Mouse (Mus musculus) MEL-GATA-1-ER (cell line): ENCODE results near the gene Prkca.

ENCODE experiments used
- DNase-seq: peaks from one replicate; pipeline ENCODE4 v3.0.0-alpha.2; 2012; ENCODE audit warnings: low read depth; ENCODE audit errors: extremely low read depth

Prkca gene

DNA sequence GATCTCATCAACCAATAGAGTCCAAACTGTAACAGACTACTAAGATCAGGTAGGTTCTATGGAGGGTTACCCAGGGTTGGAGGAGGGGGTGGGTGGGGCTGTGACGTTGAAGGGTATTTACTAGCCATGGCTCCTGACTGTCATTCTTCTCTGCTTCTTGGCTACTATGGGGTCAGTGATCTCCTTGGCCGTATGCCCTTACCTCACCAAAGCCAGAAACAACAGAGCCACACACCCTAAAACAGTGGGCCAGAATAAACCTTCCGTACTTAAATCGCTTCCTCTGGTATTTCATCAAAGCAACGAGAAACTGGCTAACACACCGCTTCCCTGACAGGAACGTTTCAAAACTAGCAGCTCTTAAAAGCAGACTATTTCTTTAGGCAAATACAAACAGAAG is 221.2 kb downstream of the Prkca start:
- DNase-seq = no peak

DNA sequence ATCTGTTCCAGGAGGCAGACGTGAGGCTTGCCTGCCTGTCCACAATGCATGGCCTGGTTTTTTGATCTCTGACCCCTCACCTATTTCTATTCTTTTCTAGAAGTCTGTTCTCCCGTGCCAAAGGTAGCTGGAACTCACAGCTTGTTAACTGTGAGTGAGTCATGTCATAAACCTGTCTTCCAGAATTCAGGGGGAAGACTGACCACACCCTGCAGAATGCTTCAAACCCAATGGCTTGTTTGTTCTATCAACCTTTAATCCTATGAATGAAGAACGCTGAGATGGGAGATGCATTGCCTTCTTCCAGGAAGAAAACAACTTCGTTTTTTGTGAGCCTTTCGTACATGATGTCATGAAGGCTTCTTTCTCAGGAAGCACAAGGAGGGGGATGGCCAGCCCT is 223.0 kb downstream of the Prkca start:
- no peak for DNase-seq

DNA sequence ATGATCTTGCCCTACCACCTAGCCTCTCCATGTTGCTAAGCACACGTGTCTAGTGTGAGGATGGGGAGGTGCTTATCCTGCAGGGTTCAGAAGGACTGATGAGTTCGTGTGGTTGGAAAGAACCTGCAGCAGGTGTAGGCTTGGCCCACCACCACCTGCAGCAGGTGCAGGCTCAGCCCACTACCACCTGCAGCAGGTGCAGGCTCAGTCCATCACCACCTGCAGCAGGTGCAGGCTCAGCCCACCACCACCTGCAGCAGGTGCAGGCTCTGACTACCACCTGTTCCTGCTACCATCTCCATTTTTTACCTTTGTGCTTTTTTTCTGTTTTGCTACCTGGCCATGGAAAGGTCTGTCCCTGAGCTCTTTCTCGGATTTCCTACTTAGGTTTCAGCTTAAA is 223.9 kb downstream of the Prkca start:
- DNase-seq = no peak

DNA sequence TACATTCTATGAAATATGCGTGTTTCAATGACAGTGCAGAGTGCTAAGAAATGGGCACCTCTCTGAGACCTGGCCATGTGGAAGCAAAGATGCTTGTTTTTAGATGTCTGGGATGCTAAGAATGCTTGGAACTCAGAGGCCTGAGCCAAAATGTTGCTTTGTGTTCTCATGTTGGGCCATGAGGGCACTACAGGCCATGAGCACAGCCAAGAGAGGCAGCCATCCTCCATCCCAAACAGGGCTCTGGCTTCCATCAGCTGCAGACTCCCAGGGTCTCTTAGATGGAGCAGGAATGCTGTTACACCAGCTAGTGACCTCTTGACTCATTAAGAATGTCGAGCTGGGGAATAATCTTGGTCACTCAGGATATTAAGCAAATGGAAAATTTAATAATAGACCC is 224.9 kb downstream of the Prkca start:
- no peak for DNase-seq

DNA sequence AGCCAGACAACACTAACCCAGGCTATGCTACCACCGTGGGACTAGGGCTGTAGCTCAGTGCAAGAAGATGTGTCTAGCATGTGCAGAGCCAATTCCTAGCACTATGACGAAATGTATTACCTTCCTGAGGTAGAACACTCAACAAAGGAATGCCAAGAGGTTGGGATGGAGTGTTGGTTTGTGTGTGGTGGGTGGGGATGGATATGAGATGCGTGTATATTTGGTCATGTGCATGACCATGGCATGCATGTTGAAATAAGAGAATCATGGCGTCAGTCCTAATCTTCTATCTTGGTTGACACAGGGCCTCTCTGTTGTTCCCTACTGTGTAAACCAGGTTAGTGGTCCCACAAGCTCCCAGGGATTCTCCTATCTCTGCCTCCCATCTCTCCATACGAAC is 225.5 kb downstream of the Prkca start:
- DNase-seq = no peak

DNA sequence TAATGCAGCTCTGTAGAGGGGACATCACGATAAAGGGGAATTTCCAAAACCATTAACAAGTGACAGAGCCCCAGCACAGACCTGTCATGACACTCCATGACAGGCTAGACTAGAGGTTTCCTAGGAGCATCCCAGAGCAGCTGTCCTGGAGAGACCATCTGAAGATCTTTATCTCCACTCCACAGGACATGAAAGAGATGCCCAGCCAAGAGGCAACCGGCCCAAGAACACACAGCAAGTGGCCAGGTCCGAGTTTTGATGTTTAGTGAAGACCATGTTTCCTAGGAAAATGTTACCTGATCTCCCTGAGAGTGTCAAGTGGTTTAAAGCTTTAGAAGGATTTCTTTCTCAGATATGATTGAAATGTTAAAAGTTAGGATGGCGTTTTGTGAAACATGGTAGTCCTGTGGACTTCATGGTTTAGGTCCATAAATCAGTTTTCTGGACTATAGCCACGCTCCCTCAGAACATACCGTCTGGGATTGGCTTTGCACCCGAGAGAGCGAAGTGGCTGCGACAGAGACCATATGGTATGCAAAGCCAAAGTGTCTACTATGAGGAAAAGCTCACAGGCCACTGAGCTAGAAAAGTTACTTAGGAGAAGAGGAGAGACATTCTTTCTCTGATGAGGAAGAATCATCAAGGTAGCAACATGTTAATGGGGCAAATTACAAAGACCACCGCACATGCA is 226.2 kb downstream of the Prkca start:
- no peak for DNase-seq

DNA sequence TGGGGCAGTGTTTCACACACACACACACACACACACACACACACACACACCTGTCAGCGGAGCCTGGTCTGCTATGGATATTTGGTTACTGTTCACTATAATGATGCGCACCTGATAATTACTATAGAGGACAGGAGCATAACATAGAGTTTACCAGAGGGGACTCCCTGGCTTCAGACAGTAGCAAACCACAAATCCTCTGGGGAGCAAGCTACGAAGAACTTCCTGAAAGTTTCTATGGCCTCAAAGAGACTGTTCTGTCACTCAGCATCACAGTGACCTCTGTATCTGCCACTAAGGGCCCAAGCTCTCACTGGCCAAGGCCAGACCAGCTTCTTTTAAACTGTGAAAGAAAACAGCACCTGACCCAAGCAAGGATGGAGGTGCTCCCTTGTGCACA is 229.6 kb downstream of the Prkca start:
- DNase-seq = no peak

DNA sequence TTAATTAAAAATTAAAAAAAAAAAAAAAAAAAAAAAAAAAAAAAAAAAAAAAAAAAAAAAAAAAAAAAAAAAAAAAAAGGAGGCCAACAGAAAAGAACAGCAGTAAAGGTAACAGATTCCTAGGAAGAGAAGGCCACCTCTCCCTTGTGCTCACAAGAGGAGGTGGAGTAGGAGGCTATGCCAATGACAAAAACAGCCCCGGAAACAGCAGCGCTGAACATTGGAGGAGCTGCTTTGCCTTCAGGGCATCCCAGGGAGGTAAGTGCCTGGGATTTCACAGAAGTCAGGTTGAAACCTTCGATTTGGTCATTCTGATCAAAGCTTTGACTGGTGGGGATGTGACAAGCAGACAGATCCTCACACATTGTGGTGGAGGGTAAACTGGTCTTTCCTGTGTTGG is 231.3 kb downstream of the Prkca start:
- DNase-seq = no peak

DNA sequence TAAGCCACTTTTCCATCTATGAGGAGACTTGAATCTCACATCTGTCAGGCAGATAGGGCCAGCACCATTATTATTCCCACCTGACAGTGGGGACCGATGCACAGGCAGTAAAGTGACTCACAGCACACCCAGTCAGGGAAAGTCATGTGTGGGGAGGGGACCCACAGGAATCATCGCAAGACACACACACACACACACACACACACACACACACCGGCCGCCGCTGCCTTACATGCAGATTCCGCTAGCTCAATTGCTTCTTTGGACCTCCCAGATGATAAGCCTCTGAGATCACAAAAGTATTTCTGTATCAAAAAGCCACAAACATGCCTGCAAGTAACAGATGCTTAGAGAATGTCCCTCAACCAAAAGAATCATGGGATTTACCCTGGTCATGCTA is 239.6 kb downstream of the Prkca start:
- DNase-seq = no peak

DNA sequence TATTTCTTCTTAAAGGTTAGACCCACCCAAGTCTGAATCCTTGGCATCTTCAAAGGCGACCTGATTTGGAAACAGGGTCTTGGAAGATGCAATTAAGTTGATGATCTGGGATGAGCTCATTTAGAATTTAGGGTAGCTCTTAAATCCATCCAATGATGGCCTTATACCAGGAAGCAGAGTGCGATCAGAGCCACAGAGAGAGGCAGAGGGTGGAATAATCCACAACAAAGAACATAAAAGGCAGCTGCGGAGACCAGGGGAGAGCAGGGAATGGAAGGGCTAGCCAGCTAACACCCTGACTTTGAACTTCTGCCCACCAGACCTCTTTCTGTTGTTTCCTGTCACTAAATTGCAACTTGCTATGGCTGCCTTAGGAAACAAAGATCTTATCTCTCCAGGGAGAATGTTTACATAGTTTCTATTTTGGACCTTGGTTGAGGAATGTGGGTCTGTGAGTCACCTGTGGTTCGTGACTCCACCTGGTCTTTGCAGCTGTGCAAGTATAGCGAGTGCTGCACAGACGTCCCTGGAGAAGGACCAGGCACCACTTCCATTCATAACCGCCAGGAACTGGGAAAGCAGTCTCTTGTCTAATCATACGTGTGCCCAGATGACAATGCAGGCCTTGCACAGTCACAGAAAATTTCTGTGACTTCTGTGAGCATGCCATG is 242.3 kb downstream of the Prkca start:
- DNase-seq = no peak

DNA sequence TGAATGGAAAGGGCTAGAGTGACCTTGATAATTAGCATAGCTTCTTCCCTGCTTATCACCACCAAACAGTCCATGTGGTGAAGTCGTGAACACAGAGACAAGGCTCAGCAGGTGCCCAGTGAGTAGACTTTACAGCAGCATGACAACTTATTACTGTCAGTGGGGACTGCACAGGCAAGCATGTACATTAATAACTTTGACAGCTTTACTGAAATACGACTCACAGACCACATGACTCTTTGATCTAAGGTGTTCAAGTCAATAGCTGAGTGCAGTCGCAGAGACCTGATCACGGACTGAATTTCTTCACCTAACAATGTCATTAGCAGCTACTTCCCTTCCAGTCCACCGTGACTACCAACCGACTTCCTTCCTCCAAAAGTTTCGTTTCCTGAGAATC is 245.4 kb downstream of the Prkca start:
- DNase-seq = no peak

DNA sequence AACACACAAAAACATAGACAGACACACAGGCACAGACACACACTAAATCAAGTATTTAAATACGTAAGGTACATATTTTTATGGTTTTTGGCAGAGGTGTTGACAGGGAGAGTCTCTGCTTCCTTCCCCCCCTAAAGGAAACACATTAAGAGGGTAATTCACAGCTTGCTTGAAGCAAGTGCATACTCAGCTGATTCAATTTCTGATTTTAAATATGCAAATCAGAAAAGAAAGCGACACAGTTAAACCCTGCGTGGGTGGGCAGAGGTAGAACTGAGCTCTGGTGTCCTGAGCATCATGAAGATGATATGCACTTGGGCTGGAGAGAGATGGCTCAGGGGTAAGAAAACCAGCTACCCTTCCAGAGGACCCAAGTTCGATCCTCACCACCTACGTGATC is 248.9 kb downstream of the Prkca start:
- no peak for DNase-seq

DNA sequence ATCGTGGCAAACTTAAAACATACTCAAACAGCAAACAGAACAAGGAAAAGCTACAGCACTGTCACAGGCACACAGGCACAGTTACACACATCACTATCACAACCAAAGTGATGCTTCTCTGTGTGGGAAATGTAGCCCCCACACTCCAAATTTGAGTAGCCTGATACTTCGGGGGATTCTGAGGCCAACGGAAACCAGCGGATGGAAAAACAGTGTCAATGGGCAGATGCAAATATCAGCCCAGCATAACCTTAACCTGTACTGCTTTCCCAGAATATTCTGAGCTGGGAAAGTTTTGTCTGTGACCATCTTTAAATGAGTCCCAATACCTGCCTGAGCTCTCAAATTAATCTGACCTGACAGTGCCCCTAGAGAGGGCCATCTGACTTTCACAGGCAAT is 250.5 kb downstream of the Prkca start:
- DNase-seq = no peak

DNA sequence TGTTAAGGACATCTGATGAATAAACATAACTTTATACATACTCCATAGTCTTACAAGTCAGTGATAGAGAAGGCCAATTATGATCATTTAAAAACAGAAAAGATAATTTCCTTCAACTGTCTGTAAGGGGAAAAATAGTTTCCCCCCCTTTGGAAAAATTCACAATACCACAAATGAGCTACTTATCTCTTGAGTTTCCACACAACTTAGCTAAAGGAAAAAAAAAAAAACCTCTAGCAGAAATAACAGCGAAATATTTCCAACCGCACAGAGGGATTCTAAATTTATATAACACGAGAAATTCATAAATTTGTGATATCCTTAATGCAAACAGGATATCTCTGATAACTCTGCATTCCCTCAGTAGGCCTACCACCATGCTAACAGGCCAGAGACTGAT is 252.5 kb downstream of the Prkca start:
- DNase-seq = no peak

DNA sequence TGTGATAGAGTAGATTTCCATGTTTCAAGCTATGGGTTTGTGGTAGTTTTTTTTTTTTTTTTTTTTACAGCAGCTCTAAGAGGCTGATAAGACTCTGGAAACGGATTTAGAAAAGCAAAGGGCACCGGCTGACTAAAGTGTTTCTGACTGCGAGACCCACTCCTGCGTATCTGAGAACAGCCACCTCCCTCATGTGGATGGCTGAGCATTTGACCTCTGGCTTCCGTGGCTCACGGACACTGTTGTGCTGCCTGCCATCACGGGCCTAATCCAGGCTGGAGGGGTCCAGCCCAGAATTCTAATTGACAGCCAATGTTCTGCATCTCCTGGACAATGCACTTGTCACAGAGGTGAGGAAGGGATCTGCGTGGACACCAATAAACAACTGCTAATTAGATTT is 253.0 kb downstream of the Prkca start:
- DNase-seq = no peak

DNA sequence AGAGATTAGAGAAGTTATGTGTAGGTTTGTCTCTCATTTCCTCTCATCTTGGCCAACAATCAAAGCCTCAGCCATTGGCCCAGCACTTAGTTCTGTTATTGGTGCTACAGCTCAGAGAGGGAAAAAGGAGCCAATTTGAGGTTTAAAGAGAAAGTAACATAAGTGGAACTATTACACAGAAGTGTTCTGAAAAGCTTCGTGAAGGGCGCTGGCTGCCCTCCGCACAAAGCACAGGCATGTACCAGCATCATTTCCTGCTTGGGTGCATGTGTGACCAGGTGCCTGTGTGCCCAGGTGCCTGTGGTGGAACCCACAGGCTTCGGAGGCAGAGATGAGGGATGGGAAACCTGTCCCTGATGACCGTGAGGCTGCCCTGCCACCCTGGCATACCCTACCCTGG is 255.7 kb downstream of the Prkca start:
- DNase-seq = no peak

DNA sequence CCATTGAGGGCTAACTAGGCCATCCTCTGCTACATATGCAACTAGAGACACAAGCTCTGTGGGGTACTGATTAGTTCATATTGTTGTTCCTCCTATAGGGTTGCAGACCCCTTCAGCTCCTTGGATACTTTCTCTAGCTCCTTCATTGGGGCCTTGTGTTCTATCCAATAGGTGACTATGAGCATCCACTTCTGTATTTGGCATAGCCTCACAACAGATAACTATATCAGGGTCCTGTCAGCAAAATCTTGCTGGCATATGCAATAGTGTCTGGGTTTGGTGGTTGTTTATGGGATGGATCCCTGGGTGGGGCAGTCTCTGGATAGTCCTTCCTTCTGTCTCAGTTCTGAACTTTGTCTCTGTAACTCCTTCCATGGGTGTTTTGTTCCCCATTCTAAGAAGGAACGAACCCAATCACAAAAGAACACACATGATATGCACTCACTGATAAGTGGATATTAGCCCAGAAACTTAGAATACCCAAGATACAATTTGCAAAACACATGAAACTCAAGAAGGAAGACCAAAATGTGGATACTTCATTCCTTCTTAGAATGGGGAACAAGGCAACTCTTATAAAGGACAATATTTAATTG is 256.5 kb downstream of the Prkca start:
- peak; percentile 59 for DNase-seq

DNA sequence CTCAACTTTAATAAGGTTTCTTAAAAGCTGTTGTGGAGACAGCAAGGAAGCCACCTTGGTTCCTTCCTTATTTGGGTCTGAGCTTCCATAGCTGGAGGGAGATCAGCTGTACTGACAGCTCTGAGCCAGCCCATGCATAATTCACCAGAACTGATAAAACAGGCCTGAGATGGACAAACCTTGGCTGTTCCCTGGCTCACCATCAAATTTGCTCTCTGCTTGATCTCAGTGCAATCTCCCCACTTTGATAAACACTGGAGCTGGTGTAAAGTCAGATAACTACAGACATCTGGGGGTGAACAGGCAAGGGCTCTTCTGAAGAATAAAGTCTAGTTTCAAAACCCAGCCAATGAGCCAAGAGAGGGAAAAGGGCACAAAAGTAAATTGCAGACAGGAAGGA is 261.1 kb downstream of the Prkca start:
- DNase-seq = no peak

DNA sequence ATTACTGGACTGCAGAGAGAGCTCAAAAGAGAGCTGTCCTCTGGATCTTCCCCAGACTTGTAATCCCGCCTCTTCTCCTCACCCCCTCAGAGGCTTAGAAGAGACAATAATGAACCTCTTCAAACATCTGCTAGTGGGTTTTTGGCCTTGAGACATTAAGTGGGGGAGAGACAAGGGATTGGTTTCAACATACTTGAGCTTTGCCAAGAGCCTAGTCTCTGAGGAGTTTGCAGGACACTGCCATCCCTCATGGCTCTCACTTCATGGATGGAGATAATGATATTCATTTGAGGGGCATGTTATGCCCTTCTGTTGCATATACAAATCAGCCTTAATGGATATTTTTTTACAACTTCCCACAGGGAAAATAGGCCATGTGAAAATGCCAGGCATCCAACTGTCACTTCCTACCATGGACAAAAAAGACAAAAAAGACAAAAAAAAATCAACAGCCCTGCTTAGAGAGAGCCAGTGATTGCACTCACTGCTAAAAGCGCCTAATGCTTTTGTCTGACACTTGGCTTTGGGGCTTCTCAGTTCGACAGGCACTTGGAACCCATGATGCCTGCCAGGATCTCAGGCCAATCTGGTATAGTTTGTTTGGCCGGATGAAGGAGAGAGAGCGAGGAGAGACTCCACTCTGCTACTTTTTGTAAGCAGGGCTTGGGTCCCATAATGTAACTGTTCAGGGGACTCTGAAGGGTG is 263.6 kb downstream of the Prkca start:
- no peak for DNase-seq

DNA sequence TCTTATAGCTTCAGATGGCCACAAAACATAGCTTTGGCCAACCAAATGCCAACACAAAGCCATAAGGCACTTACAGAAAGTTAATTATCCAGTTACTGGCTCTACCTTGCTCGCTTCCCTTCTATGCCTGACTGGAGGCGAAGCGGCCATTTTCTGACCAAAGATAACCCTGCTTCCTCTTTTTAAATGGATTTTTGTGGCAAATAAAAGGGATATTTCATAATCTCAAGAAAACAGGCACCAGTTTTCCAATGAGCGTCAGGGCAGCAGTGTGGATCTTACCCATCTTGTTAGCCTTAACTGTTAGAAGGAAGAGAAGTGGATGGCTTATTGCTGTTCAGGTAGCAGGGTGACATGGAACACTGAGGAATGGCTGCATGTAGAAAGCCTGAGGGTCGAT is 264.3 kb downstream of the Prkca start:
- peak; percentile 73 for DNase-seq

DNA sequence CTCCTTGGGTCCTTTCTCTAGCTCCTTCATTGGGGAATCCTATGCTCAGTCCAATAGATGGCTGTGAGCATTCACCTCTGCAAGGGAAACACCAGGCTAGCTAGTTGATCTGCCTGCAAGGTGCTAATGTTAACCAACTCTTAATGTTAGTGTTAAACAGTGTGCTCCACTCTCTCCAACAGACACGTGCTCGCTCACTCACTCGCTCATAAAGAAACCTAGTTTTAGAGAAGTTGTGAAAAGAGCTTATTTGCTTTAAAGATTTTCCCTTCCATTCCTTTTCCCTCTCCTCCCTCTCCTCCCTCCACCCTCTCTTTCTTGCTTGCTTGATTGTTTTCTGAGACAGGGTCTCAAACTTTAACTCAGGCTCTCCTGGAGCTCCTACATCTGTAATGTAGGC is 266.2 kb downstream of the Prkca start:
- no peak for DNase-seq

DNA sequence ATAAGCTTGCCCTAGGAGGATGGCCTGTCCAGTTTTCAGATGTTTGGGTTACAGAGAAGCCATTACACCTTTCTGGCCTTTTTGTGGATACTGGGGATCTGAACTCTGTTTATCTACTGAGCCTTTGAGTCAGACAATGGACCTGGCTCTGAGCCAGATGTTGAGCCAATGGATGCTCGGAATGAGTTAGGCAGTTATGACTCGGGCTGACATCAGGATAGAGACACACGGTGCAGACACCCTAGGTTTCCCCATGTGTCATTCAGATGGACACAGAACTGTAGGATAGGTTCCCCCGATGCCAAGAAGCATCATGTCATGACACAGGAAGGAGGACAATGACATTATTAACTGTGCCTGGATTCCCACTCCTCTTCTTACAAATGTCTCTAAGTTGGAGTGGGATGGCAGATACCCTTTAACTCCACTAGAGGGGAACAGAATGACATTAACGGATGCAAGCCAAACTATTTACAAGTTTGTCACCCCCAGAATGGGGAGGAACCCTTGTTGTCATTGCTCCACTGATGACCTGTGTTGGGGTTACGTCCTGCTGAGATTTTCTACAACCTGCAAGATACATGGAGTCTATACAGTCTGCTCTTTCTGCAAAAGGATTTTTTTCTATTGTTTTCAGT is 271.0 kb downstream of the Prkca start:
- no peak for DNase-seq
